Mouse (Mus musculus) lung, postnatal 10 days (tissue): ENCODE results near the gene Tmprss9.

Experiments used
- DNase-seq: peaks from one replicate; pipeline ENCODE4 v3.0.0; 2021

Tmprss9 gene

DNA sequence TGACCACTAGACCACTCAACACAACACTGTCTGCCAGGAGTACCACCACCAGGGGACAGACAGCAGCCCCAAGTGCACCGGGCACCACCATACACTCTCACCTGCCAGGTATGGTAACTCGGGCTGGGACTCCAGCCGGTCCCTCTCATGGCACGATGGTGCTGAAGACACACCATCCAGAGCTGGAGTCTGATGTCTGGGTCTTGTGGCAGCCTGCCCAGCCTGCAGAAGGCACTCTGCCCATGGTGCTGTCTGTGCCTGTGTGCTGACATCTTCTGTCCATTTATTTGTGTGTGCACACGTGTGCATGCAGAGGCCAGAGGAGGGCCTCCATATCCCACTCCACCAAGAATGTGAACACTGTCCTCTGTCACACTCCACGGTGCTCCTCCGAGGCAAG is 23.5 kb downstream of the Tmprss9 start:
- no peak for DNase-seq

DNA sequence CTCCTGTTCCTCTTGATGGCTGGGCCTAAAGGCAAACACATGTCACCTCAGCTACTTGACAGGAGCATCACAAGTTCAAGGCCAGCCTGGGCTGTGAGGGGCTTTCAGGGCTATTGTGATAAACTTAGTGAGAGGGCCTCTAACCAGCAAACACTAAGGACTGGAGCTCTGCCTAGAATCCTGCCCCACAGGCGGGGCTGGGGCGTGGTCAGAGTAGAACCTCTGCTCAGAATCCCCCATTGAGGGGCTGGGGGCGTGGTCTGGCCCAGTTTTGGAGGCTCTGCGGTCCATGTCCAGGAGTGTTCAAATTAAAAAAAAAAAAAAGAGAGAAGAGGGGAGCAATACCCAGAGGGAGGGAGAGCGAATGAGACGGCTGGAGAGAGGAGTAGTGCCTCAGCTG is 24.0 kb downstream of the Tmprss9 start:
- DNase-seq: no peak

GRCm38 (mm10) chr10:80896581-80897485 is 25.2 kb downstream of the Tmprss9 start:
- DNase-seq: no peak

DNA sequence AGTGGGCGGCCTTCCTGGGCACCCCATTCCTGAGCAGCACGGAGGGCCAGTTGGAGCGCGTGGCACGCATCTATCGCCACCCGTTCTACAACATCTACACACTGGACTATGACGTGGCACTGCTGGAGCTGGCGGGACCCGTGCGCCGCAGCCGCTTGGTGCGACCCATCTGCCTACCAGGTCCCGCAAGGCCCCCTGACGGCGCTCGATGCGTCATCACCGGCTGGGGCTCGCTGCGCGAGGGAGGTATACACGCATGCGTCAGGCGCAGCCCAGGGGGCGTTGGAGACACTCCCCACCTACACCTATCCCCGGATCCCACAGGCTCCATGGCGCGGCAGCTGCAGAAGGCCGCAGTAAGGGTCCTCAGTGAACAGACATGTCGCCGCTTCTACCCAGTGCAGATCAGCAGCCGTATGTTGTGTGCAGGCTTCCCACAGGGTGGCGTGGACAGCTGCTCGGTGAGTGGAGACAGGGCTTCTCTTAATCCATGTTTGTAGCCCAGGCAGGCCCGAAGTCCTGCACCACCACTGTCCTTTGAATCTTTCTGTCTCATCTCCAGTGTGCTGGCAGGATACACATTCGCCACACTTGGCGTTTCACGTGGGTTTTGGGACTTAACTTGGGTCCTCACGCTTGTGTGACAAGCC is 26.3 kb downstream of the Tmprss9 start:
- DNase-seq: no peak

DNA sequence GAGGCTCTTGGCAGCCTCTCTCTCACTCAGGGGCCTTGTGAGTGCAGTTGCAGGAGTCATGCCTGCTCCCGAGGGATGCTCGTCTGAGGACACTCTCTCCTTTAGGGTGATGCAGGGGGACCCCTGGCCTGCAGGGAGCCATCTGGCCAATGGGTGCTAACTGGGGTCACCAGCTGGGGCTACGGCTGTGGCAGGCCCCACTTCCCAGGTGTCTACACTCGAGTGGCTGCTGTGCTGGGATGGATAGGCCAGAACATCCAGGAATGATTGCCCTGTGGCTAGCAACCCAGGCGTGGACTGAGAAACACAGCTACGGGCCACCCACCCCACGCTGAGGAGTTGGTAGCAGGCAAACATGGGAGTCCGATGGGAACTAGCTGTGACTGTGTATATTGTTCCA is 27.4 kb downstream of the Tmprss9 start:
- no peak for DNase-seq

DNA sequence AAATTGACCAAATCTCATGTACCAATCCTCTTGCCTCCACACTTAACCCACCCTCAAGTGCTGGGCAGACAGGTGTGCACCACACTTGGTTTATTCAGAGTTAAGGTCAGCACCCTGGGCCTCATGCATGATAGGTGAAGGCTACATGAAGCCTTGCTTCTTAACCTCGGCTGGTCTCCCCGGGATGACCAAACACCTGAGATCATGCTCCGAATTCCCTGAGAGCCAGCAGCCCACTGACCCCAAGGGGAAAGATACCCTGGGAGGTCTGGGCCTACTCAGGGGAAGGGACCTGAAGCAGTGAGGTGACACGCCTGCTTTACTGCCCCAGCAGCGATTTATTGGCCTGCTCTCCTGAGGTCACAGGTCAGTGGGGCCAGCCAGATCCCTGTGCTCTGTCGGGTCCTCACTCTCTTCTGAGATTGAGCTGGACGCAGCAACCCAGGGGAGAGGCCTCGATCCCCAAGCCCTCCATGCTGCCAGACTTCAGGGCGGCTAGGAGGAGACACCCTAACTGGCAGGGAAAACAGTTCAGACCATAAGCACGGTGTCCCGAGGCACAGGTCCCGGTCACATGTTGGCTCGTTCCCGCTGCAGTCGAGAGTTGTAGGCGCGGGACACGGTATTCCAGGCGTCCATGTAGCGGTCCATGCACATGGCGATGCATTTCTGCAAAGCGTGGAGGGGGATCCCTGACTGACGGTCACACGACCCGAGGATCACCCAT is 28.1 kb downstream of the Tmprss9 start:
- DNase-seq: no peak

- peak; percentile 99 for DNase-seq
These were observed 28.9 kb downstream of the Tmprss9 start, which contains the start of gene Timm13 for GRCm38 (mm10) chr10:80900318-80901247. Gene Timm13, minus strand, starts transcription at chr10:80900969.

- DNase-seq: no peak
These were observed 30.0 kb downstream of the Tmprss9 start for GRCm38 (mm10) chr10:80901409-80902272.

- DNase-seq: no peak
These were observed 30.8 kb downstream of the Tmprss9 start for GRCm38 (mm10) chr10:80902273-80902940.

GRCm38 (mm10) chr10:80903282-80903681 is 31.6 kb downstream of the Tmprss9 start:
- no peak for DNase-seq

DNA sequence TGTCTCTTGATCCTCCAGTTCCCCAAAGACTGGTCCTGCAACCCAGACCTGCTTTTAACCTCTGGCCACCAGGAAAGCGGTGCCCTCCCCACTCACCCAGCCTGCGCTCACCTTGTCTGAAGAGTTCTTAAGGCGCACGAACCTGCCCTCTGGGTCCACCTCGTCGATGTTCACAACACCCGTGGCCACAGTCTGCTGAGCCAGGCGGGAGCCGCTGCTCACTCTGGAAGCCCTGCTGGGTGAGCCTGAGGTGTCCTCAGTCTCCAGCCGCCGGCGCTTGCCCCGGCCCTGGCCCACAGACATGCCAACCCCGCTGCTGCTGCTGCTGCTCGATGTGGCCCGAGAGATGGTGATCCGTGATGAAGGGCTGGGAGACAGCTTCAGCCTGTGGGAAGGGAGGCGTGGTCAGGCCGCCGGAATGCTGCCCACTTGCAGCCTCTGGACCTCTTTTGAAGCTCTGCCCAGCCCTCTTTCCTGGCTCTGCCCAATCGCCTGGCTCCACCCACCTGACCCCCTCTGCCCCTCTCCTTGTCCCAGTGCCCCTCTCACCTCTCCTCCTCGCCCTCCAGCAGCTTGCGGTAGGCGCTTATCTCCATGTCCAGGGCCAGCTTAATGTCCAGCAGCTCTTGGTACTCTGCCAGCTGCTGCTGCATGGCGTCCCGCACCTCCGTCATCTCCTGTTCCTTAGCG is 32.5 kb downstream of the Tmprss9 start:
- DNase-seq: peak; percentile 71

DNA sequence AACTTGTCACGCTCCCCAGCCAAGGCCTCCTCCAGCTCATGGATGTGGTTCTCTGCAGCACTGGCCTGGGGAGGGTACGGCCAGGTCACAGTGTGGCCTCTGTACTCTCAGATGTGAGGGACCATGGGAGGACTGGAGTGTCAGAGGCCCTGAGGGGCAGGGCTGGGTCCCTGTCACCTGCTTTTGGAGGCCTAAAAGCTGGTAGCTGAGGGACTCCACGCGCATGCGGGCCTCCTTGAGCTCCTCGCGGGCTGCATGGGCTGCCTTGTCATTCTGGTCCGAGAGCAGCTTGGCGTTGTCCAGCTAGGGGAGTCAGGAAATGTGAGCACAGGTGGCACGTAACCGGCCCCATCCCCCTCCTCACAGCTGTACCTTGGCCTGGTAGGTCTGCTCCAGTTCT is 33.1 kb downstream of the Tmprss9 start:
- DNase-seq: no peak

- DNase-seq: no peak
These were observed 37.9 kb downstream of the Tmprss9 start for GRCm38 (mm10) chr10:80909375-80910162.

DNA sequence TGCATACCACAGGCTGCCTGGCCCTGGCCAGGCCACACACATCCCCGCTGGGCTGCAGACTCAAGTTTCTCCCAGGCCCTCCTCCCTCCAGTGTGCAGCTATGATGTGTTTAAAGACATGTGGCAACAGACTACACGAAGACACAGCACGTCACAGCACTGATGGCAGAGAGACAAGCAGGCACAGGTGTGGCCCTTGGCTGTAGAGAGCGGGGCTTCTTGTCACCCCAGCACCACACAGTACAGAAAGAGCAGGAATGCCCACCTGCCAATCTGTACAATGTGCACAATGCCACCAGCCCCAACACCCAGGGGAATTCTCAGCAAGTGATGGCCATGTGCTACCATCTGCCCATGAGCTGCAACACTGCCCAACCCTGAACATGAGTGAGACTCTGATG is 39.7 kb downstream of the Tmprss9 start:
- DNase-seq: no peak

DNA sequence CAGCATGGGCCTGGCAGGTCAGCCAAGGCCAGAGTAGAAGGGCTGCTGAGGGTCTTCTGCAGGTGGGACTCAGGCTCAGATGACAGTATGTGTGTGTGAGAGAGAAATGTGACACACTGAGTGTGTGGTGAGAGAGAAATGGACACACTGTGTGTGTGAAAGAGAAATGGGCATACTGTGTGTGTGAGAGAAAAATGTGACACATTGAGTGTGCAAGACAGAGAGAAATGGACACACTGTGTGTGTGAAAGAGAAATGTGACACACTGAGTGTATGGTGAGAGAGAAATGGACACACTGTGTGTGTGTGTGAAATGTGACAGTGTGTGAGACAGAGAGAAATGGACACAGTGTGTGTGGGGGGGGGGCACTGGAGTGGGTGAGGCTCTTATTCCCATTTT is 40.2 kb downstream of the Tmprss9 start:
- no peak for DNase-seq

GRCm38 (mm10) chr10:80913364-80914011 is 41.8 kb downstream of the Tmprss9 start:
- no peak for DNase-seq

DNA sequence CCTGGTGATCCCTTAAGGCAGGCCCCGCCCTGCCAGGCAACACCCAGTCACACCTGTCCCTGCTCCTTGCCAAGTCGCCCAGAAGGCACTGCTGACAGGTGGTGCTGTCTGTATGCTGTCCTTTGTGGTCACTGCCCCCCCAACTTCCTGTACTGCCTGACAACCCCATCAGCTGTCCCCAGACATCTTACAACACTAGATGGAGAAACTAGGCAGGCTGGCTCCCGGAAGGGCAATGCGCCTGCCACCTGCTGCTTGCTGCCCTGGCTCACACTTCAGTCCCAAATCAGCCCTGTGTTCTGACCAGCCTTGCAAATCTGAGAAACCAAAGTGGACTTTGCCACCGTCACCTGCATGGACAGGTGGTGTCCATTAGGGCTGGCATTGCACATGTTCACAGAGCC is 42.6 kb downstream of the Tmprss9 start:
- no peak for DNase-seq

DNA sequence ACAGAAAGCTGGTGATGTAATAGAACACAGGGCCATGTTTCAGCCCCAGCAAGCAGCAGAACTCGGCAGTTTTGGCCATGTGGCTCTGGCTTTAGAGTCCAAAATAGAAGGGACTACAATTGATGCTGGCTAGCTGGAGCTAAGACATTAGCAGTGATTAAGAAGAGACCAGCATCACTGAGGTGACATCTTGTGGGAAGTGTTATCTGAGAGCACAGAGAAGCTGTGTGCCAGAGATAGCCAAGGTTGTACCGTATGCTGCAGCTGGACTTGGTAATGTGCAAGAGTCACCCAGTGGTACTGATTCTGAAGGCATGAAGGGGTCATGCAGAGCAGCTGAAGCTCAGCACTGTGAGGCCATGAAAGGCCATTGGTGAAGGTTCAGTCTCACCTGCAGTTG is 43.6 kb downstream of the Tmprss9 start:
- DNase-seq: no peak

- no peak for DNase-seq
These were observed 44.1 kb downstream of the Tmprss9 start for GRCm38 (mm10) chr10:80915736-80916135.
